Mouse (Mus musculus): ENCODE results near the gene Map3k20. TPM values are rescaled to one million over a fixed set of nuclear protein-coding genes. Genes with fewer than 3 reads are reported as not detected.

Map3k20 gene
- total RNA-seq (2021), result 10 to 100 TPM; 12.2 to 12.4 TPM

- DNase-seq (ENCODE audit: extremely low spot score in 1 of 2, low spot score in 1 of 2), result peak; percentile 43 to 47
Observed at GRCm38 (mm10) chr2:72285256-72285887, at the start of gene Map3k20. TSS of gene Map3k20 (plus strand) at chr2:72285637.

- no peak for DNase-seq (ENCODE audit: extremely low spot score in 1 of 2, low spot score in 1 of 2)
Observed at GRCm38 (mm10) chr2:72238421-72238820, 47.0 kb upstream of the Map3k20 start.

DNA sequence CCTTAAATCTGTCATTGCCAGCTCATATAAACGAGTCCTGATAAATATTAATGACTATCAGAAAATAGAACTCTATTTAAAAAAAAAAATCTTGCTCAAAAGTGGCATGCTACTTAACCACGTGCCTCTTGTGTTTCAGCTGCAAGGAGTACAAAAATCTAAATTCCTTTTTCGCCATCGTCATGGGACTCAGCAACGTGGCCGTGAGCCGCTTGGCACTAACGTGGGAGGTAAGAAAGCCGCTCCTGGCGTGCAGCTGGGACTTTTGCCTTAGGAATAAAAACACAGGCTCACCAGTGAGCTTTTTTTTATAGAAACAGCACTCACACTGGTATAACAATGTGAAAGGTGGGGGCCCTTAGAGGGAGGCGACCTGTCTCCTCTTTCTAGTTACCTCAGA, 46.5 kb upstream of the Map3k20 start:
- no peak for DNase-seq (ENCODE audit: extremely low spot score in 1 of 2, low spot score in 1 of 2)

GRCm38 (mm10) chr2:72239456-72239855, 46.0 kb upstream of the Map3k20 start:
- DNase-seq (ENCODE audit: extremely low spot score in 1 of 2, low spot score in 1 of 2), result no peak

GRCm38 (mm10) chr2:72239993-72240392, 45.4 kb upstream of the Map3k20 start:
- DNase-seq (ENCODE audit: extremely low spot score in 1 of 2, low spot score in 1 of 2), result no peak

- DNase-seq (ENCODE audit: extremely low spot score in 1 of 2, low spot score in 1 of 2), result no peak
Observed at GRCm38 (mm10) chr2:72240691-72241090, 44.7 kb upstream of the Map3k20 start.

- no peak for DNase-seq (ENCODE audit: extremely low spot score in 1 of 2, low spot score in 1 of 2)
Observed at GRCm38 (mm10) chr2:72241714-72242472, 43.5 kb upstream of the Map3k20 start.

DNA sequence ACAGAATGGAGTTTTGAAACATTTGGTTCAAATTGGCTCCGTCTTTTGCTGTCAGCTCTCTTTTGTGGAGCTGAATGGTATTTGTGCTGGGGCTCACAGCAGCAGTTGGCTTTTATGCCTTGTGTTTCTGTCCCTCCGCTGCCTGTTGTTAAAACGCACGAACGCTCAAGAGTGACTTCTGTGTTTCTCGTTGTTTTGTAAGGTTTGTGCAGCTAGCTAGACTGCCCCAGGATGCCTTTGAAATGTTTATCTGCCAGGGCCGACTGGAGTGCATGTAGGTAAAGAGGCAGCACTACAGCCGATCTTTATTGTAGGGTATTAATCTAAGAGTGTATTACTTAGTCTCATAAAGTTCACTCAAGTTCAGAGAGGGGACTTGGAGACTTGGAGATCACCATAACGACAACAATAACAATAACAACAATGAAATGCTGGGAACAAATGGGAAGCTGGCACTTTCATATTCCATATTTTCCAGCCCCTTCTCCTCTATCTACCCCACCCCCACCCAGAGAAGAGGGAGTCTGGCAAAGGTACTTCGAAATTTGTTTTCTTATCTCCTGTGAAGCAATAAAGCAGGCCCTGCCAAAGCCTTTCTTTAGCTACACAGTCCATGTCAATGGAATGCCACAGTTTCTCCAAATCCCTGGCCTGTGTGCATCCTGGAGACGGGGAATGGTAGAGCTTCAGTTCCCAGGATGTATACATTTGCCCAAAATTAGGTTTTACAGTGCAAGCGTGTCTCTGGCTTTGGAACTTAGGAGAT, 42.3 kb upstream of the Map3k20 start:
- no peak for DNase-seq (ENCODE audit: extremely low spot score in 1 of 2, low spot score in 1 of 2)

GRCm38 (mm10) chr2:72245631-72246030, 39.8 kb upstream of the Map3k20 start:
- no peak for DNase-seq (ENCODE audit: extremely low spot score in 1 of 2, low spot score in 1 of 2)

DNA sequence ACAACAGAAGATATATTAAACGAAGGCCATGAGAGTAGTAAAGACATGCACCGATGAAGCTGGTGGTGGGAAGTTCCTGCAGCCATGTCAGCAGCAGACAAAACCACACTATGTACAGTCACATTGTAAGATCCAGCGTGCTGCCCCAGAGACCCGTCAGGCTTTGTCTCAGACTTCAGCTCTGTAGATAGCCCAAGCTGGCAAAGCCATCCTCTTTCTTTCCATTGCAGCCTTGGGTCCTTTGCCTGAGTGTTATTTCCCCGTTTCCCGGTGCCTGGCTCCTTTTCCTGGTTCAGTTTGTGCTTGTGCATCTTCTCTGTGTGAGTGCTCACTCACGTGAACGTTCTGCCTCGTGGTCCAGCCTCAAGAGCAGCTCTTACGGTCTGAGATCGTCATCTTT, 39.1 kb upstream of the Map3k20 start:
- DNase-seq (ENCODE audit: extremely low spot score in 1 of 2, low spot score in 1 of 2), result no peak

GRCm38 (mm10) chr2:72247819-72248218, 37.6 kb upstream of the Map3k20 start:
- DNase-seq (ENCODE audit: extremely low spot score in 1 of 2, low spot score in 1 of 2), result no peak

DNA sequence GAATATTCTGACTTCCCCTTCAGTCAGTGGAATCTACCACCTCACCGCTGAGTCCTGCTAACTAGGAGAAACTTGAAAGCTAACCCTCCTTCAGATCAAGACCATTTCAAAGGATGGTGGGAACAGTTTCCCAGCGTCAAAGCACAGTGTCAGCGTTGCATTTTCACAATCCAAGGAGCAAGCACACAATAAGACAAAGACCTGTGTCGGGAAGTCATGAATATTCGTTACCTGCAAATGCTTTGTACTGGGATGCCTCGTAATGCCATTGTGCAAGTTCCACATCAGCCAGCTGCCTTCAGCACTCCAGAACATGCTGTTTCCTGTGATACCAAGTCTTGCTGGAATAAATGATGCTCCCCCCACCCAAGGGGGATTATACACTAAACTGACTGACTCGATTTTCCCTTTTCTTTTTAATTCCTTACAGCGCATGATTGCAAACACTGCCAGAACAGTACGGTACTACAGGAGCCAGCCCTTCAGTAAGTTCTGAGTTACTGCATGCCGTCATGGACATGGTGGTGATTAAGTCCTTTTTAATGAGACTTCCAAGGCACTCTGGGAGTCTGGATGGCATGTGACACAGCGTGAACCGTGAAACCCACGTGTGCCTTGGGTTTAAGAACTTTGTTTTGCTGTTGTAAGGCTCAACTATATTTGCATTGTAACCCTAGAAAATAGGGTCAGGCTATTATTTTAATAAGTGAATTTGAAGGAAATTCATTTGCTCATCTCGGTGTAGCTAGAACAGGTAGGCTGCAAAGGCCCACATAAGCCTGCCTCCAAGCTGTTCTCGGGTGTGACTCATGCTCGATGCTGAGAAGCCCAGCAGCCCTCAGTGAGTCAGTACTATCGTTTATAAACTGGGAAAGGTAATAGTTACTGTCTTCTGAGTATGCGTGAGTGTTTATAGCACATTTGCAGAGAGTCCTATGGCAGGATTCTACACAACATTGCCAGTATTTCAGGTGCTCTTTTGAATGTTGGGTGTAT, 32.6 kb upstream of the Map3k20 start:
- no peak for DNase-seq (ENCODE audit: extremely low spot score in 1 of 2, low spot score in 1 of 2)

GRCm38 (mm10) chr2:72253882-72254281, 31.6 kb upstream of the Map3k20 start:
- DNase-seq (ENCODE audit: extremely low spot score in 1 of 2, low spot score in 1 of 2), result no peak

- no peak for DNase-seq (ENCODE audit: extremely low spot score in 1 of 2, low spot score in 1 of 2)
Observed at GRCm38 (mm10) chr2:72254813-72255582, 30.4 kb upstream of the Map3k20 start.

- no peak for DNase-seq (ENCODE audit: extremely low spot score in 1 of 2, low spot score in 1 of 2)
Observed at GRCm38 (mm10) chr2:72260704-72261103, 24.7 kb upstream of the Map3k20 start.

GRCm38 (mm10) chr2:72262814-72263480, 22.5 kb upstream of the Map3k20 start:
- no peak for DNase-seq (ENCODE audit: extremely low spot score in 1 of 2, low spot score in 1 of 2)

DNA sequence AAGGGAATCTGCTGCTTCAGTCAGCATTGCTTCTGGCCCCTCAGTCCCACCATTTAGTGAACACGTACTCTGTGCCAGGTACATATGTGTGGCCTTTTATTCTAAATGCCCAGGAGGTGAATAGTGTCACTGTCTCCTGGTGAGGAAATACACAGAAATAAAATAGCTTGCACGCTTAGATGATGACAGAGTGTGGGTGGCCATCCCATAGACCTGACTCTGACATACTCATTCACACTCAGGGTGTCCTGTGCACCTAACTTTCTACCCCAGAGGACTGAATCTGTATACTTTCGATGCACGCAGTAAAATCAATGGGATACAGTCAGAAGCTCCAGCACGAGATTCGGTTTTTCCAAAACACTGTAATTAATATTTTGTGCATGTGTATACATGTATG, 18.0 kb upstream of the Map3k20 start:
- DNase-seq (ENCODE audit: extremely low spot score in 1 of 2, low spot score in 1 of 2), result no peak

- DNase-seq (ENCODE audit: extremely low spot score in 1 of 2, low spot score in 1 of 2), result no peak
Observed at GRCm38 (mm10) chr2:72269651-72270341, 15.6 kb upstream of the Map3k20 start.
